Mouse (Mus musculus): ENCODE measurements around the gene Arl9. TPM values are rescaled to one million over a fixed set of nuclear protein-coding genes. Genes with fewer than 3 reads are reported as not detected.

The Arl9 gene
- polyA plus RNA-seq, 1 experiment from 2014 or later: not detected

DNA sequence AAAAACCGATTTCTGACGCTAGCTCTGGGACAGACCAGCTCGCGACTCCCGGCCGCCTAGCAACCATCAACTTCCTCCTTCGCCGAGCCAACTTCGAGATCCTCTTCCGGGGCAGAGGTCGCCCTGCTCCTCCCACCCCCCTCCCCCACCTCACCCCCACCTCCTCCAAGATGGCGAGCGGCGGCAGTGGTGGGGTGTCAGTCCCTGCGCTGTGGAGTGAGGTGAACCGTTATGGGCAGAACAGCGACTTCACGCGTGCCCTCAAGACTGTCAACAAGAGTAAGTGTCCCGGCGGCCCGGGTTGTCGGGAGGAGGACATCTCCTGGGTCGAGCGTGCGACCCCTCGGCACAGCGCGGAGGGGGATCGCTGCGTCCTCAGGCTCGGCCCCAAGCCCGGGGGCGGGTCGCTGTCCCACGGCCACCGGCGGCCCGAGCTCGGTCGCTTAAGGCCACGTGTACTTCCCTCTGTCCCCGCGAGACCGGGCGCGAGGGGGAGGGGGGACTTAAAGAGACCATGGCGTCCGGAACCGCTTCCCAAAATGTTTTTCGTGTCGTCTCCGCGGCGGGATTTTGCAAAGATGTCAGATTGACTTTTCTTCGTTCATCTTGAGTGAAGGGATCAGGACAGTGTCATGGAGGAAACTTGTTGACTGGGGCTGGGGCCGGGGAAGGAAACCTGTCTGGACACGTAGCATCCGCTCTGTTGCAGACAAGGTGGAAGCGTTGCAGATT, 29.1 kb upstream of the Arl9 start, which contains the start of gene Srp72:
Gene Srp72 (plus strand): TSS at position 130 of the 732 bp plus-strand sequence.
- peak; percentile 91 for ATAC-seq (replicated peaks; ENCODE audit: insufficient number of reproducible peaks, insufficient read depth, low FRiP score, low read depth)
- Histone ChIP-seq H3K9ac (peak within 1 kb of the TSS; percentile 87), H3K4me3 (peak within 1 kb of the TSS; percentile 88), H3K27me3 (no peaks in the 10 kb centered on the region), H3K4me2 (peak within 1 kb of the TSS; percentile 87), H3K4me1 (replicated peaks) (peaks cover 13% of the 10 kb centered on the region), H3K36me3 (peaks cover 33% of the 10 kb centered on the region), H3K9me3 (replicated peaks) (no peaks in the 10 kb centered on the region), H3K27ac (peak within 1 kb of the TSS; percentile 92)
- under 1% methylated on average over 60 of the region's 60 CpGs for WGBS

DNA sequence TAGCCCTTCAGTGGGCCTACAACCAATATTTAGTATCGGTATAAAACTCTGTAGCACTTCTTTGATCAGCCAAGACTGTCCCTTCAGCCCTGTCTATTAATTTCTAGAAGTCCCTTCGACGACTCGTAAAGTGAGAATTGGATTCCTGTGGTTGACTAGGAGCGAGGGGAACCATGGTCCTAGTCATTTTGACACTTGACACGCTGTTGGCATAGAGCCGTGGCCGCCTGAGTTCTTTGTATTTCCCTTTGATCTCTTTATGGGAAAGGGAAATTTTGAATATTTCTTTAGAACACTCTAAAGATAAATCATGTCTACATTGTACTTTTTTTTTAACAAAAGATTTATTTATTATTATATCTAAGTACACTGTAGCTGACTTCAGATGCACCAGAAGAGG, 28.1 kb upstream of the Arl9 start:
- Histone ChIP-seq H3K4me2 (peak overlapping the region; percentile 87), H3K27ac (no peak overlapping the region), H3K4me3 (peak overlapping the region; percentile 88), H3K4me1 (replicated peaks) (peaks cover 13% of the 10 kb centered on the region), H3K27me3 (no peaks in the 10 kb centered on the region), H3K36me3 (peaks cover 31% of the 10 kb centered on the region), H3K9ac (0 out of 2 replicates have a peak overlapping the region, but pooled peaks have one; percentile 87), H3K9me3 (replicated peaks) (no peaks in the 10 kb centered on the region)
- no peak for ATAC-seq (replicated peaks; ENCODE audit: insufficient number of reproducible peaks, insufficient read depth, low FRiP score, low read depth)
- WGBS: 81% methylated on average over 8 of the region's 8 CpGs

DNA sequence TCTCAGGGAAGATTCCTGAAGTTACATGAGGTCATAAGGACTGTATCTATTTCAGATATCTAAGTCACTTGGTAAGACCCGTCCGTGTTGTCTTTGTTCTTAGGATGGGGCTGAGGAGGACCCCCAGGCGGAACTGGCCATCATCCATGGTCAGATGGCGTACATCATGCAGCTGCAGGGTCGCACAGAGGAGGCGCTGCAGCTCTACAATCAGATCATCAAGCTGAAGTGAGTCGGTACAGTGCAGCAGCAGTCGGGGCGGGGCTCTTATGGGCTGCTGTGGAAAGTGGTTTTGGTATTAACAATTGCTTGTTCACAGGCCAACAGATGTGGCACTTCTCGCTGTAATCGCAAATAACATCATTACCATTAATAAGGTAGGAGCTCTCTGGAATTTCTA, 19.8 kb upstream of the Arl9 start:
- H3K4me3 ChIP-seq: no peak overlapping the region
- H3K4me2 ChIP-seq: no peak overlapping the region
- H3K27me3 ChIP-seq: no peaks in the 10 kb centered on the region
- no peak for ATAC-seq (replicated peaks; ENCODE audit: insufficient number of reproducible peaks, insufficient read depth, low FRiP score, low read depth)
- H3K27ac ChIP-seq: no peak overlapping the region
- no peak overlapping the region for H3K9ac ChIP-seq
- peaks cover 76% of the 10 kb centered on the region for H3K36me3 ChIP-seq
- 93% methylated on average over 11 of the region's 11 CpGs for WGBS
- H3K4me1 ChIP-seq (replicated peaks): no peaks in the 10 kb centered on the region
- H3K9me3 ChIP-seq (replicated peaks): no peaks in the 10 kb centered on the region

DNA sequence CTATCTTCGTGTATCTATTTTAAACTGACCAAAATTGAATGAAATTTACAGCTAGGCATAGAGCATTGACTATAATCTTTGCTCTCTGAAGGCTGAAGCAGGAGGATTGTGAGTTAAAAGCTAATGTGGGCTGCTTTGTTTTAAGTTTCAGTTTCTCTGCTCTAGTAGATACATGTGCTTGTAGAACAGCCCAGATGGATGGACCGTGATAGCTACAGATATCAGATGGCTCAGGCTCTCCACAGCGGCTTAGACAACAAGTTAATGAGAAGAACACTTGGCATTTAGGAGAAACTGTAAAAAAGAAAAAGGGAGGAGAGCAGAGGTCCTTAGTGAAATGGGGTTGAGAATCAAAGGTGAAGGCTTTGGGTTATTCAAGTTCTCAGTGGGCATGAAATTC, 13.1 kb upstream of the Arl9 start:
- Histone ChIP-seq H3K4me1 (replicated peaks) (no peaks in the 10 kb centered on the region), H3K36me3 (peaks cover 79% of the 10 kb centered on the region)

DNA sequence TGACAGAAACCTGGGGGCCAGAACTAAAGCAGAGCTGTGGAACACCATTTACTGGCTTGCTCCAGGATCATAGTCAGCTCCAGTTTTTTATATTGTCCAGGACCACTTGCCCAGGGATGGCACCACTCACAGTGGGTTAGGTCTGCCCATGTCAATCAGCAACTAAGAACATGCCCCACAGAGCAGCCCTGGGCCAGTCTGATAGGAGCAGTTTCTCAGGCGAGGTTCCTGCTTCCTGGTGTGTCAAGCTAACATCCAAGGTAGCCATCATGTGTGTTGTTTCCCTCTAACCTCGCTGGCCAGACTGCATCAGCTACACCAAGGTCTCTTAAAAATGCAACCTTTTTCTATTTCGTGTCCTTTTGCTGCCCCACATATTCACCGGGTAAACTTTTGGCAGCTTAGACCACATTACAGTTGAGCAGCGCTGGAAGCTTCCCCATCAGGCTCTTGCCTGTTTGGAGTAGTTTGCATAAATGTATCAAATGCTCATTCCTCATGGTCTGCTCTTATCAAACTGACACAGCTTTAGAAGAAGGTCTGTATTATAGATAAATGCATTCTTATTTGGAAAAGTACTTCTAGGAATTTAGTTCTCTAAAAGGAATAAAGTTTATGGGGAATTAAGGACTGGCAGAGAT, 10.6 kb upstream of the Arl9 start:
- Histone ChIP-seq H3K27ac (no peak overlapping the region), H3K27me3 (no peaks in the 10 kb centered on the region), H3K36me3 (peaks cover 87% of the 10 kb centered on the region), H3K4me3 (no peak overlapping the region), H3K9me3 (replicated peaks) (no peaks in the 10 kb centered on the region), H3K4me1 (replicated peaks) (no peaks in the 10 kb centered on the region), H3K4me2 (no peak overlapping the region), H3K9ac (no peak overlapping the region)
- no peak for ATAC-seq (replicated peaks; ENCODE audit: insufficient number of reproducible peaks, insufficient read depth, low FRiP score, low read depth)
- WGBS: 95% methylated on average over 5 of the region's 5 CpGs

More for the DNA sequence above, 13.1 kb upstream of the Arl9 start:
- 94% methylated on average over 3 of the region's 3 CpGs for WGBS
- Histone ChIP-seq H3K9me3 (replicated peaks) (no peaks in the 10 kb centered on the region), H3K4me3 (no peak overlapping the region), H3K27ac (no peak overlapping the region), H3K9ac (no peak overlapping the region), H3K4me2 (no peak overlapping the region), H3K27me3 (no peaks in the 10 kb centered on the region)
- no peak for ATAC-seq (replicated peaks; ENCODE audit: insufficient number of reproducible peaks, insufficient read depth, low FRiP score, low read depth)

DNA sequence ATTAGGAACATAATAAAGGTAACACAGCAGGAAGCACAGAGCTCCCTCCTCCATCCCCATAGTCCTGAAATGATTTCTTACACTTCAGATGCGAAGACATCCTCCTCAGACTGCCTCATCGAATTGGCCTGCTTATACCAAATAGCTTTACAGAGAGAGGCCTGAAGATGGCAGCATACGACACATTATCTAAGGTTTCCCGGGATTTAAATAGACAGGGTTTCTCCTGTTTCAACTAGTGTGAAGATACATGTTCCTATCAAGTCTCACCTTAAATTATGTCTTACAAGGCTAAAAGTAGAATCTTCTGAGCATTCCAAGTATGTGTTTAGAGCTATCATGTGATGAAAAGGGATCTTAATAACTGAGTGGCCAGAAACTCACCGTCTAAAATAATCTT, 5.4 kb upstream of the Arl9 start:
- no peak overlapping the region for H3K27ac ChIP-seq
- H3K9me3 ChIP-seq (replicated peaks): no peaks in the 10 kb centered on the region
- H3K27me3 ChIP-seq: no peaks in the 10 kb centered on the region
- no peak overlapping the region for H3K4me3 ChIP-seq
- H3K4me1 ChIP-seq (replicated peaks): no peaks in the 10 kb centered on the region
- 41% methylated on average over 5 of the region's 5 CpGs for WGBS
- no peak overlapping the region for H3K9ac ChIP-seq
- ATAC-seq (replicated peaks; ENCODE audit: insufficient number of reproducible peaks, insufficient read depth, low FRiP score, low read depth): no peak
- H3K36me3 ChIP-seq: peaks cover 65% of the 10 kb centered on the region
- H3K4me2 ChIP-seq: no peak overlapping the region

DNA sequence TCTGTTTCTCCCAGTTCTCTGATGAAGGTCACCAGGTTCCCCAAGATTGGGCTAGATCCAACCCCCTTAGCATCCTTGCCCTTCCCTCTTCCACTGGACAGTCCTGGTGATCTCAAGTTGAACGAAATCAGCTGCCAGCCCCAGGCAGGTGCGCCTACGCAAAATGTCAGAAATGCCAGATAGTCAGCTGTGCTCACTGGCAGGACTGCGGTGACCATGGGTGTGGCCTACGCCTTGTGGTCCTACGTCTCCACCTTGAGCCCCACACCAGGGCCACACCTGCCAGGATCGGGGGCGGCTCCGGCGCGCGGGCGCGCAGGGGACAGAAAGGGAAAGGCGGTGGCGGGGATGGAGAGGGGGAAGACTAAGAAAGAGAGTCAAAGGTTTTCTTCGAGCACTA, 2.7 kb upstream of the Arl9 start:
- Histone ChIP-seq H3K36me3 (peaks cover 39% of the 10 kb centered on the region), H3K9ac (no peak overlapping the region), H3K4me2 (no peak overlapping the region), H3K27me3 (no peaks in the 10 kb centered on the region), H3K9me3 (replicated peaks) (no peaks in the 10 kb centered on the region), H3K27ac (no peak overlapping the region), H3K4me3 (no peak overlapping the region), H3K4me1 (replicated peaks) (no peaks in the 10 kb centered on the region)
- ATAC-seq (replicated peaks; ENCODE audit: insufficient number of reproducible peaks, insufficient read depth, low FRiP score, low read depth): no peak
- 84% methylated on average over 17 of the region's 17 CpGs for WGBS

DNA sequence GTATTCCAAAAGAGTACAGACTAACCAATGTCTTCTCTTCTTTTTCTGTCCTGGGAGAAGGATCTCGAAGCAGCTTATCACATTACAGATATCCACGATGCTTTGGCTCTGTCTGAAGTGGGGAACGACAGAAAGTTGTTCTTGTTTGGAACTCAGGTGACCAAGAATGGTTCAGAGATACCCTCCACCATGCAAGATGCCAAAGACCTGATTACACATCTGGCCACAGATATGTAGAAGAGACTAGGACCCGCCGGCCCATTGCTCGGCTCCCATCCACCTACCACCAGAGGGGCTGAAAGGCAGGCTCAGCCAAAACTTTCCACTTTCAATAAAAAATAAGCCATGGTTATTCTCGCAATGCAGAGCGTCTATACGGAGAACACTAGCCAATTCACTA, 6.5 kb downstream of the Arl9 start:
- Histone ChIP-seq H3K4me1 (replicated peaks) (no peaks in the 10 kb centered on the region), H3K27ac (no peak overlapping the region), H3K4me2 (no peak overlapping the region), H3K36me3 (no peaks in the 10 kb centered on the region), H3K4me3 (no peak overlapping the region), H3K9ac (no peak overlapping the region), H3K9me3 (replicated peaks) (no peaks in the 10 kb centered on the region), H3K27me3 (peaks cover 3% of the 10 kb centered on the region; the same call in 1 of the 2 replicates)
- ATAC-seq (replicated peaks; ENCODE audit: insufficient number of reproducible peaks, insufficient read depth, low FRiP score, low read depth): no peak
- 72% methylated on average over 9 of the region's 9 CpGs for WGBS

DNA sequence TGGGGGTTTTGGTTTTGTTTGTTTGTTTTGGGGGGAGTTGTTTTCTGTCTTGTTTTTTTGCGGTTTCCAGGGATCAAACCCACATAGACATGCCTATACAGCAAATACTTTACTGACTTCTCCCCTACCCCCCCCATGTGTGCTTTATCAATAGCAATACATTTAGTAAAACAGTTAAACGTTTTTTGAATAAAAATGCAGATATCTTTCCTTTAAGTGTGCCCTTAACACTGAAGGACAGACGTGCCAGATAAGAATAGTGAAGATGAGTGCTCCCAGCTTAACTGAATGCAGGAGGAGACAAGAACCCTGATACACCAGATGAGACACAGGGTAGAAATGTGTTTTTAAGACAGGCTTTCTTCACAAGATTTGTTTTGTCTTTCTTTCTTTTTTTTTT, 7.2 kb downstream of the Arl9 start:
- Histone ChIP-seq H3K9ac (no peak overlapping the region), H3K4me2 (no peak overlapping the region), H3K4me1 (replicated peaks) (peaks cover 5% of the 10 kb centered on the region; the same call in 1 of the 2 replicates), H3K27me3 (peaks cover 5% of the 10 kb centered on the region), H3K4me3 (no peak overlapping the region), H3K36me3 (no peaks in the 10 kb centered on the region), H3K27ac (no peak overlapping the region), H3K9me3 (replicated peaks) (no peaks in the 10 kb centered on the region)
- no peak for ATAC-seq (replicated peaks; ENCODE audit: insufficient number of reproducible peaks, insufficient read depth, low FRiP score, low read depth)
- 60% methylated on average over 3 of the region's 3 CpGs for WGBS

DNA sequence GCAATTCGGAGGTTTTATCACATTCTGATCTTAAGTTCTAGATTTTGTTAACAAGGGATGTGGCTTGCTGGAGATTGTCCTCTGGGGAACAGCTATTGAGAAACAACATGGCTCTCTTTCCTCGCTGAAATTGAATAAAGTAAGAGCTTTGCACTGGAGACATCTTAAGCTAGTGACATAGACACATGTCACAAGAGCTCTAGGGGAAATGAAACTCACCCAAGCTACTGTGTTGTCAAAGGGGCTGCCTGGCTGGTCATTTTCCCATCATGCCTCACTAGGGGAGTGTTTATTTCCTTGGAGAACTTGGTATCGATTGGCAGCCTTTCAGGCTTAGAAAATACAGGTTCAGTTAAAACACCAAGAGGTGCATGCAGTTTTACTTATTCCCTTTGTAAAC, 9.3 kb downstream of the Arl9 start:
- H3K4me1 ChIP-seq (replicated peaks): peaks cover 9% of the 10 kb centered on the region; the same call in 1 of the 2 replicates
- no peak for ATAC-seq (replicated peaks; ENCODE audit: insufficient number of reproducible peaks, insufficient read depth, low FRiP score, low read depth)
- 73% methylated on average over 3 of the region's 3 CpGs for WGBS
- no peak overlapping the region for H3K4me3 ChIP-seq
- H3K27ac ChIP-seq: no peak overlapping the region
- H3K36me3 ChIP-seq: no peaks in the 10 kb centered on the region
- H3K27me3 ChIP-seq: peaks cover 12% of the 10 kb centered on the region
- no peaks in the 10 kb centered on the region for H3K9me3 ChIP-seq (replicated peaks)
- H3K9ac ChIP-seq: no peak overlapping the region
- H3K4me2 ChIP-seq: no peak overlapping the region

DNA sequence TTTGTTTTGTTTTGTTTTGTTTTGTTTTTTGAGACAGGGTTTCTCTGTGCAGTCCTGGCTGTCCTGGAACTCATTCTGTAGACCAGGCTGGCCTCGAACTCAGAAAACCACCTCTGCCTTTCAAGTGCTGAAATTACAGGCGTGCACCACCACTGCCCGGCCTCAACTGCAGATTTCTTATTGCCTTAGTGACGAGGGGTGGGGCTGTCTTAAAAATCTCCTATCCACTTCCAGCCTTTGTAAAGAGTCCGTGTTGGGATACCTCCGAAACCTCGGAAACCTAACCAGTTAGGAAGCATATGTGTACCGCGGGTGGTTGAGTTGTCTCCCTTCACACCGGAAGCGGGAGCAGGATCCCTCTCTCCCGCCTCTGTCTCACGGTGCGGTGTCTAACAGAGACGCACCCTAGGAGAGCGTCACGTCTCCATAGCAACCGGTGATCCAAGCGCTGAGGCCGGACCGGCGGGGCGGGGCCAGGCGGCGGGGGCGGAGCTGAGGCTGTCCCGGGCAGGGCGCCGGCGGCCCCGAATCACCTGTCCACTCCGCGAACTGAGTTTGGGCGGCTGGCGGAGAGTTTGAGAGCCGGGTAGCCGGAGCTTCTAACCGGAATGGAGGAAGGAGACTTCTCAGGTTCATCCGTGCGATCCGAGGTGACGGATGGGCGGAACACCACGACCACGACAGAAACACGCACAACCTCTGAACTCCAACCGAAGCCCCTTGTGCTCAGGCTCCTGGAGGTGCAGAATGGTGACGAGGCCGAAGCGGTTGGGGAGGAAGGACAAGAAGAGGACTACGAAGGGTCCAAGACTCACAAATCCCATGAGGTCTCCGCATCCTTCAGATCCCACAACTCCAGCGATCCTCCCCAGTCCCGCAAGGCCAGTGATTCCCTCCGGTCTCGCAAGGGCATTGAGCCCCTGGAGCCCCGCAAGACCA, 12.0 kb downstream of the Arl9 start, which contains the start of gene Thegl:
Gene Thegl (plus strand): TSS at position 480 of the 939 bp plus-strand sequence.
- Histone ChIP-seq H3K4me2 (peak within 1 kb of the TSS; percentile 91), H3K4me1 (replicated peaks) (peaks cover 9% of the 10 kb centered on the region; the same call in 1 of the 2 replicates), H3K27me3 (peaks cover 12% of the 10 kb centered on the region), H3K9ac (peak within 1 kb of the TSS; percentile 33), H3K4me3 (peak within 1 kb of the TSS; percentile 57), H3K36me3 (no peaks in the 10 kb centered on the region), H3K27ac (no peak within 1 kb of the TSS), H3K9me3 (replicated peaks) (no peaks in the 10 kb centered on the region)
- peak; percentile 91 for ATAC-seq (replicated peaks; ENCODE audit: insufficient number of reproducible peaks, insufficient read depth, low FRiP score, low read depth)
- 14% methylated on average over 57 of the region's 57 CpGs for WGBS
